Mouse (Mus musculus): ENCODE results near the gene Mtx1. TPM values are rescaled to one million over a fixed set of nuclear protein-coding genes. Genes with fewer than 3 reads are reported as not detected.
A peak's percentile ranks its signal among the peaks of the same experiment; 100 is the strongest.

Gene Mtx1
- 215 TPM for polyA plus RNA-seq (2021)

DNA sequence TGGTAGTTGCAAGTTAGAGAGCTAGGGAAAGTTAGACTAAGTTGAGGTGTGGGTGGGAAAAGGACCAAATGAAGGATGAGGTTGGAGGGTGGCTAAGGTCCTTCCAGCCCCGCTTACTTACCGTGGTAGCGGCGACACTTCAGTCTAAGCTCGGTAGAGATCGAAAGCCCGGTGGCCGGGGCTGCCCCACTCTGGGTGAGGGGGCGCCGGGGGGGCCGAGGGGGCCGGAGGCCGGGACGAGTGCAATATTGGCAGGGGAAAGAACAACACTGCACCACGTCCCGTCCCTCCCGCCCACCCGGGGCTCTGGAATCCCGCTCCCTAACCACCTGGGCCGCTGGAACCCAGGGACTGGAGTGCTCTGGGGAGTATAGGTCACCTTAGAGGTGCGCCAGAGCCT is at the start of gene Mtx1:
TSS of gene Mtx1 (minus strand) at position 189 of the 400 bp plus-strand sequence.
- no peak for TF ChIP-seq CTCF (IDR thresholded peaks at IDR 0.05)
- ChIA-PET CTCF (interaction anchor here (1.3 to 1.5 kb wide), 3 partner anchors 11 to 126 kb away, joined by 3 to 6 read pairs (median 4); partner anchors contain the start of genes Fdps, Gm43738 and Thbs3), POLR2A (no interaction called here)
- DNase-seq (ENCODE audit: low read depth, low spot score) (no peak), ATAC-seq (no peak)
- H3K27me3 ChIP-seq: no peaks in the 10 kb centered on the region
- in situ Hi-C loops (cut with MboI; ENCODE audit: low pct_unique_long_range_greater_than_20kb): no loop called here

DNA sequence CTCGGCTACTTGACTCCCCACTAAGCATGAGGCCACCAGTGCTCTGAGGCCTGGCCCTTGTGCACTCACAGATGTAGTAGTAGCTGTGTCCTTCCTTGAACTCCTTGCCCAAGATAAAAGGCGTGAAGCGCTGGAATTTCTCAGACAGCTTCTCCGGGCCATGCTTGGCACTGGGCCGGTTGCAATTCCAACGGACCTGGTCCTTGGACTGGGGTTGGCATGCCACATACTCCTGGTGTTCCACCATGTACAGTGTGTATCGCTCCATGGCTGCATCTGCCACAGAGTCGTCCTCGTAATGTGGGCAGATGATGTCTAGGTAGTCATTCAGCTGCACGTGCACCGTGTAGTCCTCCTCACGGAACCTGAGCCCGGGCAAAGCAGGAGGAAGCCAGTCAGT is 49.2 kb upstream of the Mtx1 start:
- CTCF ChIA-PET: no interaction called here
- in situ Hi-C loops (cut with MboI; ENCODE audit: low pct_unique_long_range_greater_than_20kb): no loop called here
- ATAC-seq (no peak), DNase-seq (ENCODE audit: low read depth, low spot score) (no peak)
- no peaks in the 10 kb centered on the region for H3K27me3 ChIP-seq
- POLR2A ChIA-PET: interaction anchor here (5.1 kb wide), 1 partner anchor 12 kb away, joined by 31 read pairs; no protein-coding TSS in a partner anchor
- TF ChIP-seq CTCF (IDR thresholded peaks at IDR 0.05): no peak

DNA sequence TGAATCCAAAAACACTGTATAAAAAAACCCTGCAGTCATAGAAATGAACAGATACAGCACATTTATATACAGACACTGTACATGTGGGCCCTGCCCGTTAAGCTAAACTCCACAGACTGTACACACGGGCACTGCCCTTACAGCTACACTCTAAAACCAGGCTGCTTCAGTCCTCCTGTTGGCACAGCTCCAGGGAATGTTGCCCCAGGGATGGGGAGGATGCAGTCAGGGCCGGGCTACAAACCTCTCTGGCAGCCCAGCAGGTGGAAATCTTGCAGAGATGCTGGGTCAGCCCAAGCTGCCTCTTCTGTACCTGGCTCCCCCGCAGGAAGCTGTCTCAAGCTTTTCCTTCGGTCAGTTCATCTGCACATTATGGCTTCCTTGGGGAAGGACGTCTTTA is 44.9 kb upstream of the Mtx1 start:
- ATAC-seq: no peak
- no peak for DNase-seq (ENCODE audit: low read depth, low spot score)
- CTCF ChIA-PET: interaction anchor here (0.9 to 4.0 kb wide), 7 partner anchors 8 to 40 kb away, joined by 3 to 35 read pairs (median 4); partner anchors contain the start of genes Efna1, Krtcap2 and Trim46
- POLR2A ChIA-PET: interaction anchor here (0.6 to 1.9 kb wide), 4 partner anchors 23 to 51 kb away, joined by 3 to 5 read pairs (median 4); partner anchors contain the start of gene Efna3
- TF ChIP-seq CTCF (IDR thresholded peaks at IDR 0.05): no peak
- no peaks in the 10 kb centered on the region for H3K27me3 ChIP-seq
- in situ Hi-C loops (cut with MboI; ENCODE audit: low pct_unique_long_range_greater_than_20kb): no loop called here

DNA sequence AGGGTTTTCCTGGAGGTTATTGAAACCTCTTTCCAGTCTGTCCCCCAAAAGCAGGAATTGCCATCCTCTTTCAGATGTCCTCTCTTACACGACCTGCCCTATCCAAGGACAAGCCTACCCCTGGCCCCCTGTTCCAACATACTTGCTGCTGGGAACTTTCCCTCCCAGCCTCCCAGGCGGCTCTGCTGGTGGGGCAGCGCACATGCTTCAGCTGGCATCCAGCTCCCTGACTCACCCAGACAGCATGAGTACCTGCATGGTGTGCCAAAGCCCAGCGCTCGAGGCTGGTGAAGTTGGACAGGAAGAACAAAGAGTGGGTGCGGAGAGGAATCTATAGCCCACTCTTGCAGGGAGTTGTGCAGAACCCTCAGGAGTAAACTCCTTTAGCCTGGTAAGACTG is 44.0 kb upstream of the Mtx1 start:
- CTCF ChIA-PET: interaction anchor here (1.0 to 4.0 kb wide), 6 partner anchors 8 to 29 kb away, joined by 3 to 35 read pairs (median 6); partner anchors contain the start of genes Krtcap2 and Trim46
- H3K27me3 ChIP-seq: no peaks in the 10 kb centered on the region
- no peak for TF ChIP-seq CTCF (IDR thresholded peaks at IDR 0.05)
- peak; percentile 37 for ATAC-seq
- in situ Hi-C loops (cut with MboI; ENCODE audit: low pct_unique_long_range_greater_than_20kb): no loop called here
- POLR2A ChIA-PET: interaction anchor here (0.6 to 5.1 kb wide), 8 partner anchors 7 to 183 kb away, joined by 3 to 31 read pairs (median 4); partner anchors contain the start of genes Krtcap2 and Trim46
- no peak for DNase-seq (ENCODE audit: low read depth, low spot score)

DNA sequence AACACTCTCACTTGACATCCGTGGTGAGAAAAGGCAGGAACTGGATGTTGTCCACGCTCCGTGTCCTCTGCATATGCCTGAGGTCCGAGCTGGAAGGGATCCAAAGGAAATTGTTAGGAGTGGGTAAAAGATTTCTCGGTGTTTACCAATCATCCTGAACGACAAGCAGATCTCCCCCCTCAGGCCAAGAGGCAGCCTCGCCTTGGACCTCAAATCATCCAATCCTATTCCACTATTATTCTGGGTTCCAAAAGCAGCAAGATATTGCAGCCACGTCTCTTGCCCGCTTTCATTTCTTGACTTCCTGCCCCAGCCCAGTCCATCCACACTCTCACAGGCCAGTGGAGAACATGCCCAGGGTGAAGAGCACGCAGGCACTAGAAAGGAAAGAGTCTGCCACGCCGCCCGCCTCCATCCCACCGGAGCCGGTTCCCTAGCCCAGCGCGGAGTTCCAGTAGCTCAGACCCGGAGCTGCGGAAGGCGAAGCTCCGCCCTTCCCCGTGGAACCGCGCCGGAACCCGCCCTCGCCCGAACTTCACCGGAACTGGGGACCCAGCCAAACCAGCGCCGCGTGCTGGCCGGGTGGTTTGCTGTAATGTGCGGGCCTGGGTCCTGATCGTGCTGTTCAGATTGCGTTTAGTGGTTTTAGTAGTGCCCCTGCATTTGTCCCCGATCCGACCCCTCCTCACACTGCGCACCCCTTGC is 43.3 kb upstream of the Mtx1 start, which contains the start of gene Slc50a1:
TSS of gene Slc50a1 (minus strand) at position 520 of the 705 bp plus-strand sequence.
- POLR2A ChIA-PET: interaction anchor here (0.9 to 5.1 kb wide), 9 partner anchors 8 to 38 kb away, joined by 3 to 31 read pairs (median 3); partner anchors contain the start of genes Krtcap2 and Trim46
- CTCF ChIA-PET: interaction anchor here (1.1 to 4.0 kb wide), 5 partner anchors 12 to 29 kb away, joined by 3 to 35 read pairs (median 7); partner anchors contain the start of genes Krtcap2 and Trim46
- ATAC-seq (peak; percentile 24), DNase-seq (ENCODE audit: low read depth, low spot score) (no peak)
- in situ Hi-C loops (cut with MboI; ENCODE audit: low pct_unique_long_range_greater_than_20kb): no loop called here
- no peak for TF ChIP-seq CTCF (IDR thresholded peaks at IDR 0.05)
- no peaks in the 10 kb centered on the region for H3K27me3 ChIP-seq

DNA sequence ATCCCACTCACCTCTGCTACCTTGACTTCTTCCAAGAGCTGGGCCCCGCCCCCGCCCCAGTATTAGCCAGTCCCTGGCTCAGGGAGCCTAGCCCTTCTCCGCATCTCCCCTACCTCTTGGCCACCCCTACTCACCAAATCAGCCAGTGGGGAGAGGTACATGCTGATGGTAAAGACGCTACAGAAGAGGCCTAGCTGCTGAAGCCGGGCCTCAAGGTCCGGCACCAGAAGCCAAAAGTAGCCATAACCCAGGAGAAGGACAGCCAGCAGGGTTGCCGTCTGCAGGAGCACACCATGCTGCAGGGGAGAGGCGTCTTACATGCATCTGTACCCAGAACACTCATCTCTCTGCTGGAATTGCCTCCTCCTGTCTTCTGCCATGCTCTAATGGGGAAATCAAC is 42.0 kb upstream of the Mtx1 start:
- POLR2A ChIA-PET: interaction anchor here (0.7 to 5.1 kb wide), 4 partner anchors 9 to 24 kb away, joined by 3 to 31 read pairs (median 4); no protein-coding TSS in a partner anchor
- H3K27me3 ChIP-seq: no peaks in the 10 kb centered on the region
- ATAC-seq (no peak), DNase-seq (ENCODE audit: low read depth, low spot score) (no peak)
- in situ Hi-C loops (cut with MboI; ENCODE audit: low pct_unique_long_range_greater_than_20kb): no loop called here
- CTCF ChIA-PET: interaction anchor here (0.6 to 4.0 kb wide), 4 partner anchors 9 to 23 kb away, joined by 3 to 35 read pairs (median 3); partner anchors contain the start of genes Krtcap2 and Trim46
- TF ChIP-seq CTCF (IDR thresholded peaks at IDR 0.05): no peak

DNA sequence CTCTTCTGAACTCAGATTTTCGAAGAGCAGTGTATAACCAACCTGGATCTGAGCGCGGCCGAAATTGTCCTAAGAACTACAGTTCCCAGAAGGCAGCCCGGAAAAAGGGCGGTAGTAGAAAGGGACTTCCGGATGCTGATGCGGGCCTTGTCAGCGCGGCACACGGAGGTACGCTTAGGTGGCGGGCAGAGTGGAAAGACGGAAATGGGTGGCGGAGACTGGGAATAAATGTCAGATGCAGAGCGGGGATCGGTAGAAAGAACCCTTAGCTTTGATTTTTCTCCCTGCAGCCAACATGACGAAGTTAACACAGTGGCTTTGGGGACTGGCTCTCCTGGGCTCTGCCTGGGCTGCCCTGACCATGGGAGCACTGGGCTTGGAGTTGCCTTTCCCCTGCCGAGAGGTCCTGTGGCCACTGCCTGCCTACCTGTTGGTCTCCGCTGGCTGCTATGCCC is 39.6 kb upstream of the Mtx1 start:
- in situ Hi-C loops (cut with MboI; ENCODE audit: low pct_unique_long_range_greater_than_20kb): no loop called here
- CTCF ChIA-PET: interaction anchor here (0.8 to 1.2 kb wide), 7 partner anchors 13 to 51 kb away, joined by 3 to 4 read pairs (median 3); partner anchors contain the start of genes Krtcap2 and Trim46
- ATAC-seq: peak; percentile 74
- H3K27me3 ChIP-seq: no peaks in the 10 kb centered on the region
- POLR2A ChIA-PET: interaction anchor here (0.5 to 5.1 kb wide), 5 partner anchors 12 to 151 kb away, joined by 3 to 31 read pairs (median 4); partner anchors contain the start of genes Krtcap2 and Trim46
- DNase-seq (ENCODE audit: low read depth, low spot score): no peak
- TF ChIP-seq CTCF (IDR thresholded peaks at IDR 0.05): no peak

DNA sequence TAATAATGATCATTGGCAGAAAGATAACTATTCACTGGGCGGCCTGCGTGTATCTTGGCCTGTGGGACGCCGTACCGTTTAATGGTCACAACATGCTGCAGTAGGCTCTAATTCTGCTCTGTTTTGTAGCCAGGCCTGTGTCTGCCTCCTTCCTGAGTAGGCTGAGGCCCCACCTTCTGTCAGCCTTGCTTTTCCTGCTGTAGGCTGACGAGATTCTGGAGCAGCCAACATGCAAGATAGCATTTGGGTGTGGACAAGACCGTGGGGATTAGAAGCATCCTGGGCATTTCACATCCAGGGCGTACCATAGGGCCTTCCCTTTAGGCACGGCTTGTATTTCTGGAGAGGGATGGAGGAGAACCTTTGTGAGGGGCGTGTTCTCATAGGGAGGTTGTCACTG is 35.5 kb upstream of the Mtx1 start:
- POLR2A ChIA-PET: no interaction called here
- DNase-seq (ENCODE audit: low read depth, low spot score): no peak
- H3K27me3 ChIP-seq: peaks cover 19% of the 10 kb centered on the region
- ATAC-seq: no peak
- in situ Hi-C loops (cut with MboI; ENCODE audit: low pct_unique_long_range_greater_than_20kb): no loop called here
- CTCF ChIA-PET: interaction anchor here (1.1 to 1.4 kb wide), 2 partner anchors 10 to 11 kb away, joined by 4 read pairs; no protein-coding TSS in a partner anchor
- TF ChIP-seq CTCF (IDR thresholded peaks at IDR 0.05): no peak

DNA sequence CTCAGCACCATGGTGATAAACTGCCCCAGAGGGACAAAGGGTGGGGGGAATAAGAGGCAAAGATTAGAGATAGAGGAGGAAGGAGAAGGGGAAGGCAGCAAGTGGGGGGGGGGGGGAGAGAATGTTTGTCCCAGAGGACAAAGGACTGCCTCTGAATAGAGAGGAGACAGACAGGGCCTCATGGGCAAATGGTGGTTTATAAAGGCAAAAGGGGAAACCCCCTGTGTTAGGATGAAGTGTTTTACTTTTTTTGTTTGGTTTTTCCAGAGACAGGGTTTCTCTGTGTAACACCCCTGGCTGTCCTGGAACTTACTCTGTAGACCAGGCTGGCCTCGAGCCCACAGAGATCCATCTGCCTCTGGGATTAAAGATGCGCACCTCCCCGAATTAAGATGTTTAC is 33.3 kb upstream of the Mtx1 start:
- peaks cover 20% of the 10 kb centered on the region for H3K27me3 ChIP-seq
- no peak for DNase-seq (ENCODE audit: low read depth, low spot score)
- ChIA-PET CTCF (no interaction called here), POLR2A (no interaction called here)
- in situ Hi-C loops (cut with MboI; ENCODE audit: low pct_unique_long_range_greater_than_20kb): no loop called here
- no peak for TF ChIP-seq CTCF (IDR thresholded peaks at IDR 0.05)
- ATAC-seq: no peak

DNA sequence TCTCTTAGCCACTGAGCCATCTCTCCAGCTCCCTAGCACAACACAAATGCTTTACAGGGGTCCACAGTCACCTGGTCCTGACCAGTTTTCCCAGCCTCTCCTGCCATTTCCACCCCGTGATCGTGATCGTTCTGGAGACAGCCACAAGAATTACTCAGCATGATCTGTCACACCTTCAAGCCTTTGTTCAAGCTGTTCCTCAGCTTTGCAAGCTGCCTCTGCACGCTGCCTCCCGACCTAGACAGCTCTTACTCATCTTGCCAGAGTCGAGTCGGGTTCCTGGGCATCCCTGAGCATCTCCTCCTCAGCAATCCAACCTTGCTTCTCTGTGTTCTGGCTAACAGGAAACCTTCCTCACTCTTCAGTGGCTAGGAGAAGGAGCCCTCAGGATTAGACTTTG is 32.2 kb upstream of the Mtx1 start, which contains the start of gene Dpm3:
TSS of gene Dpm3 (plus strand) at position 283 of the 400 bp plus-strand sequence.
- in situ Hi-C loops (cut with MboI; ENCODE audit: low pct_unique_long_range_greater_than_20kb): no loop called here
- POLR2A ChIA-PET: interaction anchor here (1.2 kb wide), 2 partner anchors 9 to 10 kb away, joined by 3 read pairs; no protein-coding TSS in a partner anchor
- H3K27me3 ChIP-seq: peaks cover 20% of the 10 kb centered on the region
- CTCF ChIA-PET: interaction anchor here (1.4 to 5.0 kb wide), 3 partner anchors 9 to 23 kb away, joined by 5 to 25 read pairs (median 22); partner anchors contain the start of genes Efna1, Krtcap2 and Trim46
- no peak for TF ChIP-seq CTCF (IDR thresholded peaks at IDR 0.05)
- DNase-seq (ENCODE audit: low read depth, low spot score) (no peak), ATAC-seq (no peak)
